Mouse (Mus musculus): ENCODE measurements around the gene Kmt5b. TPM values are rescaled to one million over a fixed set of nuclear protein-coding genes. Genes with fewer than 3 reads are reported as not detected.

Gene Kmt5b
- polyA plus RNA-seq, 1 experiment from 2014 or later, result 41.7 TPM

DNA sequence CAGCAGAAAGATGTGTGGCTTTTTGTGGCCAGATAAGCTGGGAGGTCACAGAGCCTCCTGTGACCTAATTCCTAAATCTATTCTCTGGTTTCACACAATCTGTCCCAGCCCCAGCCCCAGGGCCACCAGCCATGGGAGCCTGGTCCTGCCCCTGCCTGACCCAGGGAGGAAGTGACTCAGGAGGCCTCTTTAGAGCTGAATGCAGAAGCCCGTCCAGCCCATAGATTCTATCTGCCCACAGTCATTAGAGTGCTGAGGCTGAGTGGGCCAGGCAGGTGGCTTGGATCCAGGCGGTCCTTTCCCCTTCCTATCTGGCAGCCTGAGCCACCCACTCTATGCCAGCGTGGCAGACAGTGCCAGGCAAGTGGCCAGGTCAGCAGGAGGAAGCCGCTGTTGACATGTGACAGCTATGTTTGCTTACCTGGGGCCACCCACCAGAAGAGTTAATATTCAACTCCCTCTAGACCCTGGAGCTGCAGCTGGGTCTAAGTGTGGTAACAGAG lies 65.7 kb downstream of the Kmt5b start:
- H3K27ac ChIP-seq (ENCODE audit: low read depth, low read length), result peak overlapping the region; percentile 13; the same call in 1 of the 2 replicates
- no peak overlapping the region for H3K4me2 ChIP-seq (replicated peaks; ENCODE audit: low read depth, low read length)
- H3K9ac ChIP-seq (ENCODE audit: low read depth, low read length), result no peak overlapping the region
- peak; percentile 75 for ATAC-seq (ENCODE audit: low FRiP score, low TSS enrichment)
- H3K27me3 ChIP-seq (ENCODE audit: control insufficient read depth, insufficient read depth, low read length), result no peaks in the 10 kb centered on the region
- no peak overlapping the region for H3K4me3 ChIP-seq (ENCODE audit: low read length)
- H3K4me1 ChIP-seq (ENCODE audit: control insufficient read depth, insufficient read depth, low read length), result 0 out of 2 replicates have a peak, but pooled peaks cover 3% of the 10 kb centered on the region
- 49% methylated on average over 4 of the region's 4 CpGs for WGBS
- H3K9me3 ChIP-seq (ENCODE audit: control insufficient read depth, low read length), result no peaks in the 10 kb centered on the region
- no peaks in the 10 kb centered on the region for H3K36me3 ChIP-seq (ENCODE audit: control insufficient read depth, insufficient read depth, low read length)

DNA sequence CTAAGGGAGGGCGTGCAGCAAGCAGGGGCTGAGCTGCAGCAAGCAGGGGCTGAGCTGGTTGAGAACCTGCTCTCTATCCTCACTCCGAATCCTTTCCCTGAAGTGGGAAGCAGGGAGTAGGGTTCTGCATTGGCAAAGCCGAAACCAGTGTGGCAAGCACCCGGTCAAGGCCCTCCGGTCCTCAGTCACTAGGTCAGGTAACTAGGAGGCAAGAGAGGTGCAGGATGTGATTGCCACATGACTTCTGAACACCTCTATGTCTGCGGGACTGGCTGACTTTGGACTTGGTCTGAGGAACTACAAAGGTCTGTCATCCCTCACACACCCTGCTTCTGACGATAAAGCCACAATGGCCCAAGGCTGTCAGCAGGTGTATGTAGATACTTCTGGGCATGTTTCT lies 67.1 kb downstream of the Kmt5b start:
- Histone ChIP-seq H3K36me3 (ENCODE audit: control insufficient read depth, insufficient read depth, low read length) (no peaks in the 10 kb centered on the region), H3K4me1 (ENCODE audit: control insufficient read depth, insufficient read depth, low read length) (0 out of 2 replicates have a peak, but pooled peaks cover 3% of the 10 kb centered on the region), H3K4me3 (ENCODE audit: low read length) (no peak overlapping the region), H3K9ac (ENCODE audit: low read depth, low read length) (no peak overlapping the region), H3K9me3 (ENCODE audit: control insufficient read depth, low read length) (no peaks in the 10 kb centered on the region), H3K4me2 (replicated peaks; ENCODE audit: low read depth, low read length) (no peak overlapping the region), H3K27ac (ENCODE audit: low read depth, low read length) (no peak overlapping the region), H3K27me3 (ENCODE audit: control insufficient read depth, insufficient read depth, low read length) (no peaks in the 10 kb centered on the region)
- ATAC-seq (ENCODE audit: low FRiP score, low TSS enrichment), result no peak
- WGBS, result 87% methylated on average over 7 of the region's 7 CpGs

DNA sequence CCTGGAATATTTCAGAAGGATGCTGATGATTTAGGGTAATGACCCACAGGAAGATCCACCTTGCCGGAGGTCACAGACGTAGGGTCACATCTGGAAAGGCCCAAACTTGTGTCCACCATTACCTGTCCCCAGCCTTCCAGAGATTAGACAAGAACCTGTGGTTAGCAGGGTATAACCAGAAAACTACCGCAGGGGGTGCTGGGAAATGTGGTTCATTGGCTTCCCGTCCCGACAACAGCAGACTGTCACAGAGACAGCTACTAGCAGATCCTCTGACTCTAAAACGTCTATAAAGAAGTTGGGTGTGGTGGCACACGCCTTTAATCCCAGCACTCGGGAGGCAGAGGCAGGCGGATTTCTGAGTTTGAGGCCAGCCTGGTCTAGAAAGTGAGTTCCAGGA lies 69.6 kb downstream of the Kmt5b start:
- H3K9ac ChIP-seq (ENCODE audit: low read depth, low read length), result no peak overlapping the region
- no peak overlapping the region for H3K27ac ChIP-seq (ENCODE audit: low read depth, low read length)
- H3K9me3 ChIP-seq (ENCODE audit: control insufficient read depth, low read length), result no peaks in the 10 kb centered on the region
- no peaks in the 10 kb centered on the region for H3K36me3 ChIP-seq (ENCODE audit: control insufficient read depth, insufficient read depth, low read length)
- no peak overlapping the region for H3K4me2 ChIP-seq (replicated peaks; ENCODE audit: low read depth, low read length)
- WGBS, result 92% methylated on average over 9 of the region's 9 CpGs
- H3K27me3 ChIP-seq (ENCODE audit: control insufficient read depth, insufficient read depth, low read length), result no peaks in the 10 kb centered on the region
- no peak for ATAC-seq (ENCODE audit: low FRiP score, low TSS enrichment)
- no peak overlapping the region for H3K4me3 ChIP-seq (ENCODE audit: low read length)
- 0 out of 2 replicates have a peak, but pooled peaks cover 3% of the 10 kb centered on the region for H3K4me1 ChIP-seq (ENCODE audit: control insufficient read depth, insufficient read depth, low read length)

DNA sequence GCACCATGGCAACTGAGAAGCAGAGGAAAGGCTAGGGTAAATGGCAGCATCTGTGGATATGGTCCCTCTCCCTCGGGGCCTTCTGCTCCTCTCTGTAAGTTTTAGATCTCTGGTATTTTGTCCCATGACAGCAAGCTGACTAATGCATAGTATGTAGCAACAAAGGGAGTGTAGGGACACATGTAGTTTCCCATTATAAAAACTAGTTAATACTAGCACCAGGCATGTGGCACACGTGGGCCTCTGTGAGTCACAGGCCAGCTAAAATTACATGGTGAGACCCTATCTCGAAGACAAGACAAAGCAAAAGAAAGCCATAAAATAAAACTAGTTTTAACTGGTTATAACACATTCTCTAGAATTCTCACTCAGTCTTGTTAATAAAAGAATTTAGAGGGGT lies 71.7 kb downstream of the Kmt5b start:
- H3K9ac ChIP-seq (ENCODE audit: low read depth, low read length), result no peak overlapping the region
- no peak overlapping the region for H3K4me3 ChIP-seq (ENCODE audit: low read length)
- no peaks in the 10 kb centered on the region for H3K9me3 ChIP-seq (ENCODE audit: control insufficient read depth, low read length)
- no peak for ATAC-seq (ENCODE audit: low FRiP score, low TSS enrichment)
- WGBS, result 78% methylated on average over 3 of the region's 3 CpGs
- H3K4me2 ChIP-seq (replicated peaks; ENCODE audit: low read depth, low read length), result no peak overlapping the region
- H3K27ac ChIP-seq (ENCODE audit: low read depth, low read length), result no peak overlapping the region
- 0 out of 2 replicates have a peak, but pooled peaks cover 1% of the 10 kb centered on the region for H3K4me1 ChIP-seq (ENCODE audit: control insufficient read depth, insufficient read depth, low read length)
- H3K27me3 ChIP-seq (ENCODE audit: control insufficient read depth, insufficient read depth, low read length), result no peaks in the 10 kb centered on the region
- no peaks in the 10 kb centered on the region for H3K36me3 ChIP-seq (ENCODE audit: control insufficient read depth, insufficient read depth, low read length)

DNA sequence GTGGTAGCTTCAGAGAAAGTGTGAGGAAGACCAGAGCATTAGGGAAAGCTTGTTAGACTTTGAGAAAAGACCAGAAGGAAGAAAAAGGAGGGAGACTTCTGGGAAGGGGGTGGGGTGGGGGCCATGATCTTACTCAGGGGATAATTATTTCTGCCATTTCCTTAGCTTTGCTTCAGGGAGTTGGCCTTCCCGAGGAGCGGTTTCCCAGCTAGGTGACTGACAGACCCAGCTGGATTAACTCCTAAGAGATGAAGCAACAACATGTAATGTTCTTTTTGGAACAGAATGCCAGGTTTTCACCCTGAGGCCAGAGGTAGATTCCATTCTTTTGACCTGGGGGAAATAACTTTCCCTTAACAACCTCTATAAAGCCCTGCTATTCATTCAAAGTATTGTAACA lies 72.5 kb downstream of the Kmt5b start:
- Histone ChIP-seq H3K27ac (ENCODE audit: low read depth, low read length) (no peak overlapping the region), H3K4me2 (replicated peaks; ENCODE audit: low read depth, low read length) (no peak overlapping the region), H3K27me3 (ENCODE audit: control insufficient read depth, insufficient read depth, low read length) (no peaks in the 10 kb centered on the region), H3K4me1 (ENCODE audit: control insufficient read depth, insufficient read depth, low read length) (no peaks in the 10 kb centered on the region), H3K9me3 (ENCODE audit: control insufficient read depth, low read length) (no peaks in the 10 kb centered on the region), H3K4me3 (ENCODE audit: low read length) (no peak overlapping the region), H3K36me3 (ENCODE audit: control insufficient read depth, insufficient read depth, low read length) (no peaks in the 10 kb centered on the region), H3K9ac (ENCODE audit: low read depth, low read length) (no peak overlapping the region)
- ATAC-seq (ENCODE audit: low FRiP score, low TSS enrichment), result no peak
- WGBS, result 29% methylated on average over 2 of the region's 2 CpGs

DNA sequence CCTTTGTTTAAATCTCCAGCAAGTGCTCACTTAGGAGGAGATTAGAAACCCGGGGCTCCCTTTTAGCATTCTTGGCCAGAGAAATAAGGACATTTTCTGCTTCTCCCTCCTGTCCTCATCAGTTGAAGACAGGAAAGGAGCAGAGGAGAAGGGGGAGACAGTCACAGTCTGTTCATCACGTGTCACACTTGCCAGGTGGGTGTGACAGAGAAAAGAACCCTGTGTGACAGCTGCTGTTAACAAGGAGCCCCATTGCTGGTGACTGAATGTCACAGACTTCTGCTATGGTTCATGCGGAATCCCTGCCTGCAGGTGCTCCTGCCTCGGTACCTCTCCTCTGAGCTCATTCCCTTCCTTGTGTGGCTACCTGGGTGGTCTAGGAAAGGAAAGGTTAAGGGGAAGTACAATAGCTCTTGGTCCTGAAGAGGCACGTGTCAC lies 73.0 kb downstream of the Kmt5b start:
- no peak overlapping the region for H3K4me3 ChIP-seq (ENCODE audit: low read length)
- no peak overlapping the region for H3K9ac ChIP-seq (ENCODE audit: low read depth, low read length)
- H3K9me3 ChIP-seq (ENCODE audit: control insufficient read depth, low read length), result no peaks in the 10 kb centered on the region
- no peaks in the 10 kb centered on the region for H3K4me1 ChIP-seq (ENCODE audit: control insufficient read depth, insufficient read depth, low read length)
- H3K36me3 ChIP-seq (ENCODE audit: control insufficient read depth, insufficient read depth, low read length), result no peaks in the 10 kb centered on the region
- H3K27ac ChIP-seq (ENCODE audit: low read depth, low read length), result no peak overlapping the region
- ATAC-seq (ENCODE audit: low FRiP score, low TSS enrichment), result no peak
- 47% methylated on average over 5 of the region's 5 CpGs for WGBS
- H3K27me3 ChIP-seq (ENCODE audit: control insufficient read depth, insufficient read depth, low read length), result no peaks in the 10 kb centered on the region
- H3K4me2 ChIP-seq (replicated peaks; ENCODE audit: low read depth, low read length), result no peak overlapping the region

DNA sequence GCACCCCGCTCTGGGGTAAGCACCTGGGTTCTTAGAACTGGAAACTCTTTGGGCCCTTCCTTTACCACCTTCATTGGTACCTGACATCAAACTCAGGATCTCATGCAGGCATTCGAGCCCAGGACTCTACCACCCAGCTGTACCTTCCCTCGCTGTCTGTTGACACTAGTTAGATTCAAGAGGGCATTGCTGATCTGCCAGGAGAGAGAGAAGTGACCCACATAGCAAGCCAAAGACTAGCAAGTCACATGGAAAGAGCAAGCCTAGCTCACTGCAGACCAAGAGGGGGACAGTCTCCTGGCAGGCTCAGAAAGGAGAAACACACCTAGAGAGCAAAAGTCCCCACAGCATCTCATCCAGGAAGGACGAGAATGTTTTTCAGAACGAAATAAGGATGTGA lies 73.5 kb downstream of the Kmt5b start:
- no peak overlapping the region for H3K4me2 ChIP-seq (replicated peaks; ENCODE audit: low read depth, low read length)
- H3K9me3 ChIP-seq (ENCODE audit: control insufficient read depth, low read length), result no peaks in the 10 kb centered on the region
- no peak overlapping the region for H3K4me3 ChIP-seq (ENCODE audit: low read length)
- no peaks in the 10 kb centered on the region for H3K4me1 ChIP-seq (ENCODE audit: control insufficient read depth, insufficient read depth, low read length)
- H3K27me3 ChIP-seq (ENCODE audit: control insufficient read depth, insufficient read depth, low read length), result no peaks in the 10 kb centered on the region
- WGBS, result 84% methylated on average over 5 of the region's 5 CpGs
- no peaks in the 10 kb centered on the region for H3K36me3 ChIP-seq (ENCODE audit: control insufficient read depth, insufficient read depth, low read length)
- H3K27ac ChIP-seq (ENCODE audit: low read depth, low read length), result no peak overlapping the region
- no peak for ATAC-seq (ENCODE audit: low FRiP score, low TSS enrichment)
- H3K9ac ChIP-seq (ENCODE audit: low read depth, low read length), result no peak overlapping the region

DNA sequence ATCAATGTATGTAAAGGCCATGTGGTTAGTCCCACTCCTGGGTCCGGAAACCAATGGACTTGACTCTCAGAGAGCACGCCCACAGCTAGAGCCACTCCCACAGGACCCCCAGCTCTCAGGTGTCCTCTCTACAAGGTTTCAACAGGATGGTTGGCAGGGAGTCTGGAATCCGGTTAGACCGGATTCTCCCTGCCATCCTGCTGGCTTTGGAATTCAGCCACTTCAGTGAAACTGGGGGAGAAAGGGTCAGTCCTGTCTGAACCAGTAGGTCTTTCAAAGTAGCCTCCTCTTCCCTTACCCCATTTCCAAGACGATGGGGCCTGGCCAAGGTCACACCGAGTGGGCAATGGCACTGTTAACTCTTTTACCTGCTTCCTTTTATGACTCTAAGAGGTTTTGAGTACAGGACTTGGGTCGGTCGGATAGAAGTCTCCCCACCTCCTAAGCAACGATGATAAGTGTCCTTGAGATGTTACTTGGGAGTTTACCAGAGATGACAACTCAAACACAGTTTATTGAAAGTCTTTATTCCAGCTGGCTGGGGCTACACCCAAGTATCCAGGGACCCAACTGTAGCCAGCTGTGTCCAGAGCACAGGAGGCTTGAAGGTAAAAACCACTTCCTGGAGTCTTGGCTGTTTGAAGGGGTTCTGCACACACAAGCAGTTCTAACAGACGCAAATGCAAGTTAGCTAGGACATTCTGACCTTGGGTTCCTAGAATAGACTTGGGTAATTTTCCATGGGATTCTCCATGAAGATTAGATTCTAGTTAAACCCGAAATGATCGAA lies 75.3 kb downstream of the Kmt5b start:
- peak; percentile 49; the same call in 1 of the 2 replicates for ATAC-seq (ENCODE audit: low FRiP score, low TSS enrichment)
- H3K9me3 ChIP-seq (ENCODE audit: control insufficient read depth, low read length), result no peaks in the 10 kb centered on the region
- no peak overlapping the region for H3K9ac ChIP-seq (ENCODE audit: low read depth, low read length)
- 43% methylated on average over 12 of the region's 12 CpGs for WGBS
- H3K4me3 ChIP-seq (ENCODE audit: low read length), result no peak overlapping the region
- H3K4me2 ChIP-seq (replicated peaks; ENCODE audit: low read depth, low read length), result no peak overlapping the region
- no peaks in the 10 kb centered on the region for H3K27me3 ChIP-seq (ENCODE audit: control insufficient read depth, insufficient read depth, low read length)
- no peaks in the 10 kb centered on the region for H3K4me1 ChIP-seq (ENCODE audit: control insufficient read depth, insufficient read depth, low read length)
- no peaks in the 10 kb centered on the region for H3K36me3 ChIP-seq (ENCODE audit: control insufficient read depth, insufficient read depth, low read length)
- peak overlapping the region; percentile 39; the same call in 1 of the 2 replicates for H3K27ac ChIP-seq (ENCODE audit: low read depth, low read length)

DNA sequence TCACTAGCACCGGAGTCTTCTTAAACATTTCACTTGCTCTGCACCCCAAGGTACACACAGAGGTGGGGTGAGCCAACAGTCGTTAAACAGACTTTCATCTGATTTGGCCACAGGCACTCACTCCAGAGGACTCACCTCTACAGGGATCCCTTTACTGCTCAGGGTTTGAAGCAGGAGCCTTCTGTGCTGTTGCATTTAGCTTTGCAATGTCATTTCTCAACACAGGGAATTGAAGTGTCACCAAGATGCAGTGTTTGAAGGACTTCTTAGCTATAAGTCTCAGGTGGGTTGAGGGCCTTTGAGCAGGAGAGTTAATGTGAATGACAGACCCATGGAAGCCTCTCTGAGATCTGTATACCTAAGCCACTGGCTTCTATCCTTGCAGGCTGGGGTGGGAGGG lies 76.4 kb downstream of the Kmt5b start:
- Histone ChIP-seq H3K27ac (ENCODE audit: low read depth, low read length) (no peak overlapping the region), H3K36me3 (ENCODE audit: control insufficient read depth, insufficient read depth, low read length) (no peaks in the 10 kb centered on the region), H3K9ac (ENCODE audit: low read depth, low read length) (no peak overlapping the region), H3K4me2 (replicated peaks; ENCODE audit: low read depth, low read length) (no peak overlapping the region), H3K27me3 (ENCODE audit: control insufficient read depth, insufficient read depth, low read length) (no peaks in the 10 kb centered on the region), H3K4me1 (ENCODE audit: control insufficient read depth, insufficient read depth, low read length) (no peaks in the 10 kb centered on the region), H3K4me3 (ENCODE audit: low read length) (no peak overlapping the region), H3K9me3 (ENCODE audit: control insufficient read depth, low read length) (no peaks in the 10 kb centered on the region)
- no peak for ATAC-seq (ENCODE audit: low FRiP score, low TSS enrichment)
- WGBS, result 68% methylated on average over 2 of the region's 2 CpGs
